Mouse (Mus musculus) cerebellum, adult 2 months (tissue): ENCODE data around the gene Pgc. TPM values are rescaled to one million over a fixed set of nuclear protein-coding genes. Genes with fewer than 3 reads are reported as not detected.

Source experiments
- DNase-seq, 2 experiments: peaks; one replicate each; pipeline ENCODE4 v3.0.0; 2021
- H3K27ac ChIP-seq: fragments of 200-500 bp; 2 replicates; pipeline ENCODE4 v1.5.1; 2012; ENCODE audit warnings: low read length, control low read depth, inconsistent platforms; ENCODE audit not compliant: insufficient read depth
- H3K27me3 ChIP-seq: fragments of 200-500 bp; 2 replicates; pipeline ENCODE4 v1.6.1; 2012; ENCODE audit warnings: inconsistent platforms, mild to moderate bottlenecking, low read length, moderate library complexity; ENCODE audit not compliant: control insufficient read depth, insufficient read depth
- H3K4me1 ChIP-seq: fragments of 200-500 bp; 2 replicates; pipeline ENCODE4 v1.6.1; 2011; ENCODE audit warnings: low read length; ENCODE audit not compliant: control insufficient read depth, insufficient read depth
- H3K4me3 ChIP-seq: fragments of 200-500 bp; replicated peaks from 2 replicates; pipeline ENCODE3; 2011; ENCODE audit warnings: mild to moderate bottlenecking, low read depth, low read length, control low read depth; ENCODE audit not compliant: insufficient read depth
- CTCF ChIP-seq: fragments of 200-500 bp; IDR thresholded peaks from 2 replicates; pipeline ENCODE4 v1.5.1; 2011; ENCODE audit warnings: low read depth, mild to moderate bottlenecking, control low read depth, low read length, moderate library complexity, borderline replicate concordance; ENCODE audit not compliant: insufficient read depth
- POLR2A ChIP-seq: fragments of 200-500 bp; IDR thresholded peaks from 2 replicates; pipeline ENCODE4 v1.6.1; 2011; ENCODE audit warnings: low read length, control low read depth, borderline replicate concordance; ENCODE audit not compliant: insufficient read depth
- whole genome bisulfite sequencing: fragments of 180-500 bp; shearing (Covaris S2); methylation state at CpG from one replicate; pipeline ENCODE4 v1.1.7; 2018; 5-methylcytosine and 5-hydroxymethylcytosine counted together
- polyA plus RNA-seq: library from polyadenylated mRNA; depleted of rRNA; stranded (reverse); fragments of >200 nt; gene quantifications from 2 replicates; pipeline ENCODE4 v1.2.3, GENCODE M21; 2012; rRNA removed

Pgc gene
- 0.13 and 0.31 TPM in 2 replicates for polyA plus RNA-seq

DNA sequence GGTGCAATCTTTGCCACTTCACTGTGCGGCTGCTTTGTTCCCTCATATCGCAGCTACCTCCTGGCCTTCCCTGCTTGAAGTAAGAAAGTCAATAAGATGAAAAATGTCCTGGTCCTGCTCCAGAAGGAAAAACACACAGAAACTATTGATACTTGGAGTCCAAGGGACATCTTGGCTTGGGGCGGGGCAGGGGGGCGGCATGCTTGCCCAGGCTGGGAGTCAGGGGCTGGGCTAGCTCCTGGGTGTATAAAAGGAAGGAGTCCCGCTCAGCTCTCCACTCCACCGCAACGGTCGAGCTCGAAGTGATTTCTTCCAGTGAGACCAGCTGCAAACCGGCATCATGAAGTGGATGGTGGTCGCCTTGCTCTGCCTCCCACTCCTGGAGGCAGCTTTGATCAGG, at the start of gene Pgc:
Gene Pgc (plus strand): TSS at position 277 of the 400 bp plus-strand sequence.
- Histone ChIP-seq H3K4me1 (peaks cover 7% of the 10 kb centered on the region), H3K4me3 (no peak within 1 kb of the TSS), H3K27me3 (no peaks in the 10 kb centered on the region), H3K27ac (no peak within 1 kb of the TSS)
- no peak for TF ChIP-seq CTCF
- no peak for TF ChIP-seq POLR2A
- DNase-seq = no peak
- 72% methylated on average over 11 of the region's 11 CpGs for WGBS

DNA sequence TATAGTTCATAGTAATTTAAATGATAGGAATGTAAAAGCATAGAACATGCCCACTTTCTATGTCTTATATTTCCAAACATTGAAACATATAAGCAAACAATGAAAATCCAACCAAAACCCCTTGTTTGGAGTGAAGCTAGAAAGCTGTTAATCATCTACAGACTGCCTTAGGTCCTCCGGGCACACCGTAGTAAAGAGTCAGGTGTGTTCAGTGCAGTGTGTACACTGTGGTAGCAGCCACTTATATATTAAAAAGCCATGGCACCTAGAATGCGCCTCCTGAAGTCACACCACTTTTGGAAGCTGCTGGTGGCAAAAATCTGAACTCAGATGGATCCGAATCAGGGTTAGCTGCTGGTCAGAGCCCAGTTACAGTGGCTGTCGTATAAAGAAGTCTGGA, 48.4 kb upstream of the Pgc start:
- TF ChIP-seq CTCF (no peak), POLR2A (no peak)
- no peak overlapping the region for H3K27ac ChIP-seq
- no peak for DNase-seq

DNA sequence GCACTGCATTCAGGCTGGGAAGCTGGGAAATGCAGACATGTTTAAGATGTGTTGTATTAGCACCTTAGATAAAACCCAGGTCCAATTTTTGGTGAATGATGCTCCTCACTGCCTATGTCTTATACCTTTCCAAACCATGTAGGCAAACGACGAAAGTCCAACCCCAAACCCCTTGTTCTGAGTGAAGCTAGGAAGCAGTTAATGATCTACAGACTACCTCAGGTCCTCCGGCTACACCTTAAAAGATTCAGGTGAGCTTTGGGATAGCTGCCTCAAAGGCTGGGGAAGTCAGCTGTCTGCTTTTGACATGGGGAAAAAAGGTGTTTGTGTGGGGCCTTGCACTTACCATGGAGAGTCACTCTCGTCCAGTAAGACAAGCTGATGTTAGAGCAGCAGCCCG, 47.9 kb upstream of the Pgc start:
- no peak for DNase-seq
- no peaks in the 10 kb centered on the region; the same call in 1 of the 2 replicates for H3K4me1 ChIP-seq
- TF ChIP-seq CTCF (no peak), POLR2A (no peak)
- no peak overlapping the region for H3K4me3 ChIP-seq
- H3K27ac ChIP-seq = no peak overlapping the region
- H3K27me3 ChIP-seq = no peaks in the 10 kb centered on the region
- 86% methylated on average over 5 of the region's 5 CpGs for WGBS

More for the DNA sequence above, 48.4 kb upstream of the Pgc start:
- no peaks in the 10 kb centered on the region; the same call in 1 of the 2 replicates for H3K4me1 ChIP-seq
- 89% methylated on average over 5 of the region's 5 CpGs for WGBS
- H3K4me3 ChIP-seq = no peak overlapping the region
- no peaks in the 10 kb centered on the region for H3K27me3 ChIP-seq

DNA sequence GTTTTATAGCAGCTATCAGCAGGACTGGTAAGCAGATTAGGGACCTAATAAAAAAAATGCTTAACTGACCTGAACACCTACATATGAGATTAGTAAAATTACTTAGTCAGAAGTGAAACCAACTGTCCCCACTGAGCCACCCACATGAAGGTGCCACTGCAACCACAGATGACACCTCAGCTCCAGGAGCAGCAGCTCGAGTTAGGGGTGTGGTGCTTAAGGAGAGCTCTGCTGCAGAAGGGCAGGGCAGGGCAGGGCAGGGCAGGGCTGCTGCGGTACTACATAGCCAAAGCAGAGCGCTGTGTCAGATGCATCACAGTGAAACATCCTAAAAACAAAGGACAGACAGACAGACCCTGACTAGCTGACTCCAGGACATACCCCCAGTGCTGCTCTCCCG, 43.8 kb upstream of the Pgc start:
- Histone ChIP-seq H3K27me3 (no peaks in the 10 kb centered on the region), H3K4me3 (no peak overlapping the region), H3K27ac (no peak overlapping the region), H3K4me1 (no peaks in the 10 kb centered on the region)
- DNase-seq = no peak
- no peak for TF ChIP-seq POLR2A
- TF ChIP-seq CTCF = no peak
- WGBS = 84% methylated on average over 4 of the region's 4 CpGs

DNA sequence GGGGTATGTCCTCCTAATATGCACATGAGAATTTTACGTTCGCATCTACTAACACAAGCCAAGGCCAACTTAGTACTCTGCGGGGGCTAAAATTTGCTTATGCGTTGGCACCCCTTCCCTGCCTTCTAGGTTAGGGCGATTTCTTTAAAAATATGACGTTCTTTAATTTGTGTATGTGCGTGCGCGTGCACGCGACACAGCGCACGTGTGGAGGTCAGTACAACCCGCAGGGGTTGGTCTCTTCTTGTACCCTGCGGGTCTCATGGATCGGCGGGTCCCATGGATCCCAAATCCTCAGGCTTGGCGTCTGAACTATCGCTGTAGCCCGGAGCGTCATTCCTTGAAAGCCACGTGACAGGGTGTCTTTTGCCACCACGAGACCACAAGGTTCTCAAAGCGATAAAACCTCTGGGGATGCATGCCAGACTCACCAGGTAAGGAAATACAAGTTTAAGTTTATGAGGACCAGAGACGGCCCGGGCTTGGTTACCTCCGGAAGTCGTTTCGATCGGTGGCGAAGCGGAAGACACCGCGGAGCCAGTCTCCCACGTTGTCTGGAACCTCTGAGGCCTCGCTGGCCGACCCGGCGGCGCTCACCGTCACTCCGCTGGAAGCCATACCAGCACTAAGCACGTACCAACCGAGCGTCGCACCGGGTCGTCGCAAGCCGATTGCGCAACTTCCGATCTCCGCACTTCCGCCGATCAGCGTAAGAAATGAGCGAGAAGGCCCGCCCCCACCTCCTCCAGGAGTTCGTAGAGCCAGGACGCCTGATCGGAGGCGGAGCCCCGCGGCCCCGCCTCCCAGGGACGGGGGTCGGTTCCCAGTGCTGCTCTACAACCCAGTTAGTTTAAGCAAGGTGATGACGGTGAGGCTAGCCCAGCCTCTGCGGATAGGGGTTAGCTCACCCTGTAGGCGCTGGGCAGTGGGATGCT, 39.0 kb upstream of the Pgc start:
- Histone ChIP-seq H3K4me3 (peak overlapping the region; percentile 66), H3K4me1 (no peaks in the 10 kb centered on the region), H3K27ac (peak overlapping the region; percentile 49), H3K27me3 (no peaks in the 10 kb centered on the region)
- TF ChIP-seq POLR2A = peak; percentile 85
- TF ChIP-seq CTCF = no peak
- WGBS = 1% methylated on average over 70 of the region's 70 CpGs
- peak; percentile 95 to 96 for DNase-seq

DNA sequence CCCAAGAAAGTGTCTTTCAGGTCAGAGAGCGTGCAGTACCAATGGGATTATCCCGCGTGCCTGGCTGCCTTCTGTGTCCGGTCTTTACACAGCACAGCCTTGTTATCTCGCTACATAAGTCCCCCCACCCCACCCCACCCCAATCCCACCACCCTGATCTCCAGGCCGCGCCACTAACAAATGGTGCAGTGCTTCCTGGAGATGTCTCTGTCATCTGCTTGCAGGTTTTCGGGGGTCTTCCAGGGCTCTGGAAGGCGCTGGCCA, 38.4 kb upstream of the Pgc start, which contains the start of gene Tomm6:
Gene Tomm6 (minus strand): TSS at position 43 of the 264 bp plus-strand sequence.
- H3K27ac ChIP-seq = peak within 1 kb of the TSS; percentile 78
- TF ChIP-seq POLR2A (no peak), CTCF (no peak)
- peak within 1 kb of the TSS; percentile 66 for H3K4me3 ChIP-seq
- 0% methylated on average over 9 of the region's 9 CpGs for WGBS
- H3K4me1 ChIP-seq = no peaks in the 10 kb centered on the region
- no peaks in the 10 kb centered on the region for H3K27me3 ChIP-seq
- no peak for DNase-seq

DNA sequence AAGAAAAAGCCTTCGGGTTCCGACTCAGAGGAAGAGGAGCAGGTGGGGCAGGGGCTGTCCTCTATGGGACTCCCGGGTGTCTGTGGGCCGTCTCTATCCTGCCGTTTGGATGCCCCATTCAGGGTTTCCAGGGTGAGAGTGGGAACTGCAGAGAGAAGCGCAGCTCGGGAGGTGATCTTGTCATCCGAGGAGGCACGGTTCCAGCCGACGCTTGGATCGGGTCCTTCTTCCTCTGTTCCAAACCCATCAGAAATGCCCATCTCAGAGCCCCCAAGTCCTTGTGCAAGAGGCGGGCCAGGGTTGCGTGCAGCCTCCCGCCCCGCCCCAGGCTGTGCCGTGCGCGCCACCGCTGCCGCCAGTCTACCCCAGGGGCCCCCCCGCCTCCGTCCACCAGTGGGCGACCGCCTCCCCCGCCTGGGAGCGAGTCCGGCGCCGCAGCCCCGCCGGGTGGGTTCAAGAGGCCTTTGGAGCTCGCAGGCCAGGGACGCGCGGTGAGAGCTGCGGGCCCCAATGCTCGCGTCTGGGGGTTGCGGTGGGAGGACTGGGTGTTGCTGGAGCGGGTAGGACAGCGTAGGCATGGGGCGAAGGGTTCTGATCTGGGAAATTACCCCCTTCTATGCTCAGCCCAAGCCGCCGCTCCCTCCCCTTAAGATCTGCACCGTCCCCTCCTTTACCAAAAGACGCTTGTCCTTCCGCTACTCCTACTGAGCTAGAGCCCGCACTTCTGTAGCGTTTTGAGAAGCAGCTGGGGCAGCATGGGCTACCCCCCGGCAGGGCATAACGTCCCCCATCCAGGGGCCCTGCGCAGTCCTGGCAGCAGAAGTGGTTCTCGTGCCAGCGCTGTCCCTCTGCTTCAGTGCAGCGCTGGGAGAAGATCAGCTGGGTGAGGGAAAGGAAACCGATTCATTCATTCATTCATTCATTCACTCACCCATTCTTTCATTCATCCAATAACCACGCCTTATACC, 37.8 kb upstream of the Pgc start, which contains the start of gene Frs3:
Gene Frs3 (plus strand): TSS at position 423 of the 968 bp plus-strand sequence.
- no peak for TF ChIP-seq CTCF
- 0 out of 2 replicates have a peak, but pooled peaks have one; percentile 28 for TF ChIP-seq POLR2A
- H3K27ac ChIP-seq = peak within 1 kb of the TSS; percentile 78
- H3K4me3 ChIP-seq = peak within 1 kb of the TSS; percentile 66
- WGBS = under 1% methylated on average over 58 of the region's 58 CpGs
- peak; percentile 80 to 81 for DNase-seq
- no peaks in the 10 kb centered on the region for H3K27me3 ChIP-seq
- no peaks in the 10 kb centered on the region for H3K4me1 ChIP-seq
